Mouse (Mus musculus) myocyte (in vitro differentiated cells): ENCODE measurements around the gene Cr1l. TPM values are rescaled to one million over a fixed set of nuclear protein-coding genes. Genes with fewer than 3 reads are reported as not detected.

Source experiments
- H3K27me3 ChIP-seq: one replicate; pipeline ENCODE4 v1.6.1; 2011; ENCODE audit not compliant: control insufficient read depth, insufficient read depth, insufficient read length
- H3K36me3 ChIP-seq: one replicate; pipeline ENCODE4 v1.6.1; 2011; ENCODE audit not compliant: control insufficient read depth, insufficient read depth
- H3K4me2 ChIP-seq: one replicate; pipeline ENCODE4 v1.6.1; 2011; ENCODE audit warnings: low read depth, control low read depth
- H3K4me3 ChIP-seq: one replicate; pipeline ENCODE4 v1.5.1; 2011; ENCODE audit warnings: mild to moderate bottlenecking, control low read depth, moderate library complexity
- H3K79me2 ChIP-seq: one replicate; pipeline ENCODE4 v1.6.1; 2011; ENCODE audit not compliant: control insufficient read depth, insufficient read depth
- H3ac ChIP-seq: one replicate; pipeline ENCODE4 v1.6.1; 2011; ENCODE audit not compliant: control insufficient read depth, insufficient read length
- CEBPB ChIP-seq: IDR thresholded peaks from 2 replicates; pipeline ENCODE4 v1.6.1; 2011; ENCODE audit warnings: mild to moderate bottlenecking, moderate library complexity; ENCODE audit not compliant: poor library complexity, insufficient read depth, severe bottlenecking
- E2F4 ChIP-seq: IDR thresholded peaks from one replicate; pipeline ENCODE4 v1.6.1; 2011; ENCODE audit warnings: mild to moderate bottlenecking, control low read depth, moderate library complexity; ENCODE audit not compliant: insufficient read depth
- MAX ChIP-seq: IDR thresholded peaks from one replicate; pipeline ENCODE4 v1.6.1; 2011; ENCODE audit warnings: low read depth, mild to moderate bottlenecking, control low read depth
- MYOD1 ChIP-seq, 3 experiments: IDR thresholded peaks; one replicate each; pipeline ENCODE4 v1.6.1; 2011; ENCODE audit warnings: control low read depth in 2 of 3, low read depth in 2 of 3, mild to moderate bottlenecking in 2 of 3, moderate library complexity in 1 of 3; ENCODE audit not compliant: insufficient read length in 2 of 3, control insufficient read depth in 1 of 3
- MYOG ChIP-seq, 3 experiments: IDR thresholded peaks; one replicate each; pipeline ENCODE4 v1.6.1; 2011; ENCODE audit warnings: control low read depth in 2 of 3, low read depth in 2 of 3, mild to moderate bottlenecking in 2 of 3; ENCODE audit not compliant: insufficient read length in 2 of 3, control insufficient read depth in 1 of 3, insufficient read depth in 1 of 3
- POLR2A ChIP-seq: IDR thresholded peaks from one replicate; pipeline ENCODE4 v1.6.1; 2011; ENCODE audit warnings: low read depth, mild to moderate bottlenecking, control low read depth, moderate library complexity; ENCODE audit not compliant: insufficient read length
- POLR2AphosphoS2 ChIP-seq: IDR thresholded peaks from one replicate; pipeline ENCODE4 v1.6.1; 2011; ENCODE audit warnings: low read depth, control low read depth; ENCODE audit not compliant: insufficient read length
- REST ChIP-seq: IDR thresholded peaks from one replicate; pipeline ENCODE4 v1.6.1; 2011; ENCODE audit warnings: mild to moderate bottlenecking, control low read depth, moderate library complexity; ENCODE audit not compliant: insufficient read depth, insufficient read length
- SRF ChIP-seq: IDR thresholded peaks from one replicate; pipeline ENCODE4 v1.6.1; 2011; ENCODE audit warnings: low read depth; ENCODE audit not compliant: control insufficient read depth, insufficient read length
- TCF12 ChIP-seq: IDR thresholded peaks from one replicate; pipeline ENCODE4 v1.6.1; 2011; ENCODE audit warnings: mild to moderate bottlenecking, control low read depth; ENCODE audit not compliant: poor library complexity, insufficient read depth, severe bottlenecking
- TCF3 ChIP-seq: IDR thresholded peaks from one replicate; pipeline ENCODE4 v1.6.1; 2011; ENCODE audit warnings: low read depth, control low read depth; ENCODE audit not compliant: insufficient read length
- USF1 ChIP-seq: IDR thresholded peaks from one replicate; pipeline ENCODE4 v1.6.1; 2011; ENCODE audit warnings: low read depth, mild to moderate bottlenecking, control low read depth, moderate library complexity
- polyA plus RNA-seq: library from polyadenylated mRNA; unstranded; fragments of >200 nt; fragmentation: generic; extraction: Trizol; gene quantifications from one replicate; pipeline ENCODE4 v1.2.1, GENCODE M21; 2012; ENCODE audit warnings: missing spikeins

Cr1l gene
- polyA plus RNA-seq, 1 experiment: 60.2 TPM

- peaks cover 31% of the 10 kb centered on the region for H3K36me3 ChIP-seq
- H3K79me2 ChIP-seq: peaks cover 24% of the 10 kb centered on the region
- no peak for TF ChIP-seq E2F4
- TF ChIP-seq REST: no peak
- TF ChIP-seq MYOD1 (IDR thresholded peaks at IDR 0.05; ENCODE audit: control insufficient read depth in 1 of 3, insufficient read length in 2 of 3, low read depth in 2 of 3): no peak
- TF ChIP-seq USF1: no peak
- no peak for TF ChIP-seq TCF3
- no peak for TF ChIP-seq CEBPB
- TF ChIP-seq TCF12: no peak
- TF ChIP-seq MAX: no peak
- no peak for TF ChIP-seq MYOG (IDR thresholded peaks at IDR 0.05; ENCODE audit: control insufficient read depth in 1 of 3, insufficient read depth in 1 of 3, insufficient read length in 2 of 3, low read depth in 2 of 3)
- no peak for TF ChIP-seq POLR2A
- no peak for TF ChIP-seq POLR2AphosphoS2
- no peak for TF ChIP-seq SRF
- H3K4me2 ChIP-seq: peak overlapping the region; percentile 78
- H3K4me3 ChIP-seq: peak overlapping the region; percentile 77
- no peaks in the 10 kb centered on the region for H3K27me3 ChIP-seq
- peak overlapping the region; percentile 66 for H3ac ChIP-seq
Measured at GRCm38 (mm10) chr1:195131675-195132015, 259 bp upstream of the Cr1l start.

- H3K4me2 ChIP-seq: peak overlapping the region; percentile 52
- peaks cover 24% of the 10 kb centered on the region for H3K79me2 ChIP-seq
- H3K36me3 ChIP-seq: peaks cover 42% of the 10 kb centered on the region
- TF ChIP-seq USF1 (no peak), CEBPB (no peak), REST (no peak), POLR2A (no peak), E2F4 (no peak), TCF12 (no peak), MYOG (IDR thresholded peaks at IDR 0.05; ENCODE audit: control insufficient read depth in 1 of 3, insufficient read depth in 1 of 3, insufficient read length in 2 of 3, low read depth in 2 of 3) (no peak), POLR2AphosphoS2 (no peak), MAX (no peak)
- H3ac ChIP-seq: peak overlapping the region; percentile 66
- no peaks in the 10 kb centered on the region for H3K27me3 ChIP-seq
- H3K4me3 ChIP-seq: peak overlapping the region; percentile 77
Measured at GRCm38 (mm10) chr1:195130479-195130878, 907 bp downstream of the Cr1l start.

GRCm38 (mm10) chr1:195129867-195130266 lies 1.5 kb downstream of the Cr1l start:
- H3ac ChIP-seq: no peak overlapping the region

GRCm38 (mm10) chr1:195114414-195114813 lies 17.0 kb downstream of the Cr1l start:
- peaks cover 56% of the 10 kb centered on the region for H3K36me3 ChIP-seq
- no peaks in the 10 kb centered on the region for H3K79me2 ChIP-seq
- TF ChIP-seq TCF3 (no peak), MYOD1 (IDR thresholded peaks at IDR 0.05; ENCODE audit: control insufficient read depth in 1 of 3, insufficient read length in 2 of 3, low read depth in 2 of 3) (no peak), E2F4 (no peak), POLR2AphosphoS2 (no peak), USF1 (no peak), POLR2A (no peak), SRF (no peak), REST (no peak), CEBPB (no peak), MYOG (IDR thresholded peaks at IDR 0.05; ENCODE audit: control insufficient read depth in 1 of 3, insufficient read depth in 1 of 3, insufficient read length in 2 of 3, low read depth in 2 of 3) (no peak), TCF12 (no peak), MAX (no peak)

More at GRCm38 (mm10) chr1:195129867-195130266, 1.5 kb downstream of the Cr1l start:
- Histone ChIP-seq H3K4me3 (peak overlapping the region; percentile 77), H3K36me3 (peaks cover 47% of the 10 kb centered on the region), H3K27me3 (no peaks in the 10 kb centered on the region), H3K79me2 (peaks cover 24% of the 10 kb centered on the region), H3K4me2 (peak overlapping the region; percentile 52)
- TF ChIP-seq SRF (no peak), CEBPB (peak; percentile 79), POLR2AphosphoS2 (peak; percentile 60), POLR2A (peak; percentile 54), MYOG (IDR thresholded peaks at IDR 0.05; ENCODE audit: control insufficient read depth in 1 of 3, insufficient read depth in 1 of 3, insufficient read length in 2 of 3, low read depth in 2 of 3) (no peak), REST (no peak), MAX (peak; percentile 25), E2F4 (no peak), TCF3 (no peak)

GRCm38 (mm10) chr1:195113621-195114020 lies 17.8 kb downstream of the Cr1l start:
- Histone ChIP-seq H3K79me2 (no peaks in the 10 kb centered on the region), H3K4me3 (no peak overlapping the region), H3K4me2 (no peak overlapping the region), H3K36me3 (peaks cover 64% of the 10 kb centered on the region), H3ac (no peak overlapping the region), H3K27me3 (no peaks in the 10 kb centered on the region)
- TF ChIP-seq MYOD1 (IDR thresholded peaks at IDR 0.05; ENCODE audit: control insufficient read depth in 1 of 3, insufficient read length in 2 of 3, low read depth in 2 of 3): no peak
- no peak for TF ChIP-seq TCF3
- no peak for TF ChIP-seq TCF12
- no peak for TF ChIP-seq POLR2AphosphoS2
- no peak for TF ChIP-seq E2F4
- no peak for TF ChIP-seq REST
- no peak for TF ChIP-seq USF1
- TF ChIP-seq SRF: no peak
- TF ChIP-seq POLR2A: no peak
- TF ChIP-seq MYOG (IDR thresholded peaks at IDR 0.05; ENCODE audit: control insufficient read depth in 1 of 3, insufficient read depth in 1 of 3, insufficient read length in 2 of 3, low read depth in 2 of 3): no peak
- no peak for TF ChIP-seq MAX
- TF ChIP-seq CEBPB: no peak

More at GRCm38 (mm10) chr1:195114414-195114813, 17.0 kb downstream of the Cr1l start:
- no peak overlapping the region for H3K4me3 ChIP-seq
- H3K4me2 ChIP-seq: no peak overlapping the region
- no peak overlapping the region for H3ac ChIP-seq
- no peaks in the 10 kb centered on the region for H3K27me3 ChIP-seq
